Comparison of ENCODE assay signal across 18 mouse cellular contexts in genomic region chr10:117770286-117771130, GRCm38 (mm10).
"Had no signal": no experiment of that assay in that cellular context is flagged by ENCODE, and none has a peak within 500 bp of the region (broad histone marks: within the 10 kb centered on the region; RNA-seq: fewer than 3 reads in every experiment).

No protein-coding gene starts in this region.

- H3K27ac ChIP-seq: liver, embryonic 15.5 days; lung, embryonic 15.5 days; macrophage; midbrain, embryonic 12.5 days; neural tube, embryonic 12.5 days; stomach, embryonic 15.5 days; stomach, postnatal 0 days had no signal

- H3K4me2 ChIP-seq: liver, embryonic 15.5 days; lung, embryonic 15.5 days; midbrain, embryonic 12.5 days; neural tube, embryonic 12.5 days; stomach, embryonic 15.5 days had no signal

- H3K9ac ChIP-seq: liver, embryonic 15.5 days; liver, postnatal 0 days; lung, embryonic 15.5 days; midbrain, embryonic 12.5 days; neural tube, embryonic 12.5 days; stomach, embryonic 15.5 days had no signal

- DNase-seq: liver, postnatal 0 days; lung, adult 2 months; lung, postnatal 14 days; lung, postnatal 36 days; midbrain, embryonic 14.5 days; right cerebral cortex, postnatal 14 days; thymus, adult 2 months; thymus, postnatal 25 days; thymus, postnatal 4 days had no signal

- H3K9me3 ChIP-seq: liver, embryonic 15.5 days; lung, embryonic 15.5 days; midbrain, embryonic 12.5 days; neural tube, embryonic 12.5 days; stomach, embryonic 15.5 days had no signal

- H3K4me1 ChIP-seq: liver, embryonic 15.5 days; lung, embryonic 15.5 days; midbrain, embryonic 12.5 days; neural tube, embryonic 12.5 days; stomach, embryonic 15.5 days had no signal

- H3K4me3 ChIP-seq: liver, embryonic 15.5 days; lung, embryonic 15.5 days; midbrain, embryonic 12.5 days; neural tube, embryonic 12.5 days; stomach, embryonic 15.5 days had no signal

- ATAC-seq: liver, postnatal 0 days; lung, postnatal 0 days; midbrain, embryonic 16.5 days had no signal

- H3K27me3 ChIP-seq: liver, embryonic 15.5 days; lung, embryonic 15.5 days; midbrain, embryonic 12.5 days; neural tube, embryonic 12.5 days; stomach, embryonic 15.5 days had no signal
